Mouse (Mus musculus) left cerebral cortex, adult 9 months (tissue): ENCODE measurements around the gene Gpr27.

Experiments used
- DNase-seq, 2 experiments: peaks; one replicate each; pipeline ENCODE4 v3.0.0; 2022; ENCODE audit warnings: low spot score in 2 of 2

Gpr27 gene

DNA sequence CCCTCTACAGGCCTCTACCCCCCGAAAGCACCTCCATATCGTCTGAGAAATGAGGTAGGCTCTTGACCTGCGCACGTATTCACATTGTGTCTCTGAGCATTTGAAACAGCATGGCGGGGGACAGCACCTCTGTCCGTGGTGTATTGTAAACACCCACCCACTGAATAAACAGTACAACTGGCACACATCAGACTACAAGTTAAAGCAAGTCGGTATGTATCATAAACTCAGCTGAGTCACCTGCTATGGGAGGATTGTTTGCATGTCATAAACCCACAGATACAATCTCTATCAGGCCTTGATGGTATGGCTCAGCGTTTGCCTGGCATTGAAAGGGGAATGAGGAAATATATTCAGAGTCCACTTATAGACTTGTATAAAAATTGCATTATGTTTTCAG is 15.2 kb upstream of the Gpr27 start:
- DNase-seq = no peak

DNA sequence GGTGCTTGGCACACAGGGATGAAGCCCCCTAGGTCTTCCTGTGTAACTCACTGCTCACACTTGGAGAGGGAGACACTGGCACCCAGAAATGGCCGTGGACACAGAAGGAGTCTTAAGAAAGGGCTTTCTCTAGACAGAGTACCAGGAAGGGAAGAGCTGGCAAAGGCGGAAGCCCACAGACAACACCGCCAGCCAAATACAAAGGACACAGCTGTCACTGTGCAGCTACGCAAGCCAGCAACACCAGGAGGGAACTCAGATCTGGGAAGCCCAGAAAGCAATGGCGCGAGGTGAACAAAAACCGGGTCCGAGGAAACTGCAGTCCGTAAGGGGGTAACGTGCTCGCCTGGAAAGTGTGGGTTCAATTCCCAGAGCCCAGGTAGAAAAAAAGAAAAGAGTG is 14.4 kb upstream of the Gpr27 start:
- DNase-seq = no peak

DNA sequence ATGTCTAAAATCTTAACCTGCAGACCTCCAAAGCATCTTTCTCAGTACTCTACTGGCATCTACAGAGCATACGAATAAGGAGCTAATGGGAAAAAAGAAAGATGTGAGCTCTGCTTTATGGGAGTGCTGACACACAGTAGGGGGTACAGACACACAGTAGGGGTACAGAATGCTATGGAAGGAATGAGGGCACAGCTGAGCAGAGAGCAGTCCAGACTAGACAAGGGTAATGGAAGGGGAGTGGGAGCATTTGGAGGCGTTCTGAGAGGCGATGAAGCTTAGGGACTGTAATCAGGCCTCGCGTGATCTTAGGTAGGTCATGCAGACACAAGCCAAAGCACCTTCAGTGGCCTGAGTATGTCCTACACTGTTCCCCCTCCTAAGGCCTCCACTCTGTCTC is 8.5 kb upstream of the Gpr27 start:
- no peak for DNase-seq

DNA sequence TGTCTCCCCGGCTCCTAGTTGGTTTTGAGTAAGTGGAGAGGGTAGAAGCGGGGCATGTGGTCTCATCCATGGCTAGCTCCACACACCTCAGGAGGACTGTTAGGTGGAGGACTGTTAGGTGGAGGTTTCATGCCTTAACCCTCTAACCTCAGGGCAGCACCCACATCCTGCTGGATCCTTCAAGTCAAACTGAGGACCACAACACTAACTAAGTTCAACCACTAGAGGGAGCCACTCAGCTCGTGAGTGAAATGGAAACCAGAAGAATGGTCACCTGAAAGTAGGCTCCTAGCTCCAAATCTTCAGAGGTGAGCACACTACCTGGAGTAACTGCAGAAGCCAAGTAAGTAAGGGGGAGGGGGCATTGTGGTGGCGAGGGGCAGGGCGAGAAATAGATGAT is 7.6 kb upstream of the Gpr27 start:
- no peak for DNase-seq

DNA sequence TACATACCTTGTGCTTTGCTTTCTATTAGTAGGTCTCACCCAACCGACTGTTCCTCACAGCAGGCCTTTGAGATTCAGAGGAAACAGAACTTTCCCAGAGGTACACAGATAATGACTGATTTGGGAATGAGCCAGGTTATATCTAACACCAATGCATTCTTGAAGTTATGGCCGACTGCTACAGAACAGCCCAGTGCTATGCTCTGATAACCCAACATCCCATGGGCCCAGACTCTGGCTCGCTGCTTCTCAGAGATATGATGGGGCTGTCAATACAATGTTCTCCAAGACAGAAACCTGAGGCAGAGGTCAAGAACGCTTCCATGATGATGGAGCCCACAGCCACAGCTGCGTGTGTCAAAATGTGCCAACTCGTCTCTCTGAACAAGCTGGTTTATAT is 4.0 kb upstream of the Gpr27 start:
- no peak for DNase-seq

DNA sequence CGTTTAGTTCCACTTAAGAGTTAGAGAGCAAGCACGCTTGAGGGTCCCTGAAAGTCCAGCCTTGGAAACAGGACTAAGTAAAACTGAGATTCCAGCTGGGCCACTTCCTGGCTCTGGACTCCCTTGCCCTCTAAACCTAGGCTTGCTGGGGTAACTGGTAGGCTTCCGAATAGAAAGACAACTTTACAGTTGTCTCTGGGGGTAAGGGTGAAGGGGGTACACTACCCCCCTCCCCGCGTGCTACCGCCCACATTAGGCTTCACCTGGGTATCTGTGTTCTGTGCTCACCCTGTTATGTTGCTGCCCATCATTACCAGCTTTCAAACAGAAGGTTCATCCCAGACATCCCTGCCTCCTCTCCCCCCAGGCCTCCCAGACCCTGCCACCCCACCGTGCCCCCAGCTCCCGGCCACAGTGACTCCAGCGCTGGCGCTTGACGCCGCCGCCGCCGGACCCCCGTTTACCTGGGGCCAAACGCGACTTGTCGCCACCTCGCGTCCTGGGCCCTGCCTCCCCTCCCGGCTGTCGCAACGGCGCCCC is 743 bp upstream of the Gpr27 start:
- DNase-seq = no peak

DNA sequence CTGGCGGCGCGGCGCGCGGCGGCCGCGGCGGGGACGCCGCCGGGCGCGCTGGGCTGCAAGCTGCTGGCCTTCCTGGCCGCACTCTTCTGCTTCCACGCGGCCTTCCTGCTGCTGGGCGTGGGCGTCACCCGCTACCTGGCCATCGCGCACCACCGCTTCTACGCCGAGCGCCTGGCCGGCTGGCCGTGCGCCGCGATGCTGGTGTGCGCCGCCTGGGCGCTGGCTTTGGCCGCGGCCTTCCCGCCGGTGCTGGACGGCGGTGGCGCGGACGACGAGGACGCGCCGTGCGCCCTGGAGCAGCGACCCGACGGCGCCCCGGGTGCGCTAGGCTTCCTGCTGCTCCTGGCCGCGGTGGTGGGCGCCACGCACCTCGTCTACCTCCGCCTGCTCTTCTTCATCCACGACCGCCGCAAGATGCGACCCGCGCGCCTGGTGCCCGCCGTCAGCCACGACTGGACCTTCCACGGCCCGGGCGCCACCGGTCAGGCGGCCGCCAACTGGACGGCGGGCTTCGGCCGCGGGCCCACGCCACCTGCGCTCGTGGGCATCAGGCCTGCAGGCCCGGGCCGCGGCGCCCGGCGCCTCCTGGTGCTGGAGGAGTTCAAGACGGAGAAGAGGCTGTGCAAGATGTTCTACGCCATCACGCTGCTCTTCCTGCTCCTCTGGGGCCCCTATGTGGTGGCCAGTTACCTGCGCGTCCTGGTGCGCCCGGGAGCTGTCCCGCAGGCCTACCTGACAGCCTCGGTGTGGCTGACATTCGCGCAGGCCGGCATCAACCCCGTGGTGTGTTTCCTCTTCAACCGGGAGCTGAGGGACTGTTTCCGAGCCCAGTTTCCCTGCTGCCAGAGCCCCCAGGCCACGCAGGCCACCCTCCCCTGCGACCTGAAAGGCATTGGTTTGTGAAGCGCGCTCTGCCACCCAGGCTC is 700 bp downstream of the Gpr27 start:
- peak in 1 of 2 experiments; percentile 19 for DNase-seq

DNA sequence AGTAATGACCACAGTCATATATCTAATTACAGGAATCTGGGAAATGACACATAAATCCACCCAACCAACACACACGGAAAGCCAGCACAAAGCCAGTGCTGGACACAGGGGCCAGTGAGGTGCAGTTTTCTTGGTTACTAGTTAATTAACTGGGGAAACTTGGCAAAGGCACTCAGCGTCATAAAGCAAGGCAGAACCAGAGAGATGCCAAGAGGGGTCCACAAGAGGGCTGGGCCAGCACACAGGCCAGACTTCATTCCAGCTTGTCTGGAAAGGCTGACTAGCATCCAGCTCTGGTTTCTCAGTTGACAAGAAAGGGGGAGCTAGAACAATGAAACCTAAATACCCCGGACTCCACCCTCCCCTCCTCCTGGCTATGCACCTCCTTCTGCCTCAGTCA is 8.0 kb downstream of the Gpr27 start:
- no peak for DNase-seq

DNA sequence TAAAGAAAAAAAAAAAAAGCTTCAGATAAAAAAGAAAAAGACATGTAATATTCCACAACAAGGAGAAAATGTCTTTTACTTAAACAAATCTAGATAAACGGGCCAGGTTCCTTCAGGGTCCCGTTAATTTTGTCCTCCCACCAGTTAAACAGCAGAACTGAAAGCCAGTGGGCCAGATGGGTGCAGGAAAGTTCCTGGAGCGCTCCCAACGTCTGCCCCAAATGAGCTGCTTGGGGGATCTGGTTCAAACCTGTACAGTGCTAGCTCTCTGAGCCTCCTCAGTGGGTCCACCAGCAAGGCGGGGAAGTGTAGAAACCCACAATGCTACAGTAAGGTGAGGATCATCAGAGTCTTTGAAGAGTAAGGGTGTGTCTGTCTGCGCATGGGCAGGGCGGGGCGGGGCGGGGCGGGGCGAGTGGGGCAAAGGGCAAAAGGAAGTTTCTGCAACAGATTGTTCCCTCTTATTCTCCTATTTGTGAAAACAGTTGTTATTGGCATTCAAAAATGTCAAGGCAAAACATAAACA is 19.2 kb downstream of the Gpr27 start:
- no peak for DNase-seq

DNA sequence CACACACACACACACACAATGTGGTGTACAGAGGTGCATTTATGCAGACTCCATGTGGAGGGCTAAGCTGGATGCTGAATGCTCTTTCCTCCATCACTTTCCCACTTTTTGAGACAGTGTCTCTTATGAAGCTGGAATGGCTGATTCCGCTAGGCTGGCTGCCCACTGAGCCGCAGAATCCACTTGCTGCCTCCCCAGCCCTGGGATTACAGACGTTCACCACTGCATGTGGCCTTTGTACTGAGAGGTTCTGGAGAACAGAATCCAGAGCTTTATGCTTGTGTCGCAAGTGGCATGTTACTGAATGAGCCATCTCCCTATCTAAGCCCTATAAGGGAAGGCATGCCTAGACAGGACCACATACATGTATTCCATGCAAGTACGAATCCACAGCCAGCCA is 20.8 kb downstream of the Gpr27 start:
- DNase-seq = no peak

DNA sequence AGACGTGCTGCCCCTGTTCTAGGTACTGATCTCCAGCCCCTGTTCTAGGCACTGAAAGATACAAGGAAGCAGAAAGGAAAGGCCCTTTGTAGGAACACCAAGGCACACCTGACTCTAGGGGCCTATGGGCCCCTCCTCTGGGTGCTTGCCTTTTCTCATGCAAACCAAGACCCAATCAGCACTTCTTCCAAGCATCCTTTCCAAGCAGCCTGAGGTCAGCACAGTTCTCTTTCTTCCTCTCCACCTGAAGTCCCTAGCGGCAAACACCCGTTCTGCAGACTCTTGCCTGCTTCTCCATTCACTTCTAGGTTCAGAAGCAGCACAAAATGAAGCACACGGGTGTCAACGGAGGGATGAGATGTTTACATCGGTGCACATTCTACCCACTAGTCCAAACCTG is 22.7 kb downstream of the Gpr27 start:
- no peak for DNase-seq

DNA sequence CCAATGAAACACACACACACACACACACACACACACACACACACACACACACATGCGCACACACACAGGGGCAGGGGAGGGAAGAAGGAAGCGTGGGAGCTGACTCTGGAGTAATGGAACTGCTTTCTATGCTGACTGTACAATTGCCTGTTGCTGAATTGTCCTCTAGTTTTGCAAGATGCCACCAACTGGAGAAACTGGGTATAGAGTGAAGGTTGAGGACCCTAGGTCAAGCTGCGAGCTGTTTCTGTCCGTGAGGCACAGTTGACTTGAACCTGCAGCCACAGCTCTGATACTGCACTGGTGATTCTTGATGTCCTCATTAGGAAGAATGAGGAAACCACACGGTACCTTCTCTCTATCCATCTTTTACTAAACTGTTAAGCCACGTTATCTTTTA is 23.4 kb downstream of the Gpr27 start:
- DNase-seq = no peak

DNA sequence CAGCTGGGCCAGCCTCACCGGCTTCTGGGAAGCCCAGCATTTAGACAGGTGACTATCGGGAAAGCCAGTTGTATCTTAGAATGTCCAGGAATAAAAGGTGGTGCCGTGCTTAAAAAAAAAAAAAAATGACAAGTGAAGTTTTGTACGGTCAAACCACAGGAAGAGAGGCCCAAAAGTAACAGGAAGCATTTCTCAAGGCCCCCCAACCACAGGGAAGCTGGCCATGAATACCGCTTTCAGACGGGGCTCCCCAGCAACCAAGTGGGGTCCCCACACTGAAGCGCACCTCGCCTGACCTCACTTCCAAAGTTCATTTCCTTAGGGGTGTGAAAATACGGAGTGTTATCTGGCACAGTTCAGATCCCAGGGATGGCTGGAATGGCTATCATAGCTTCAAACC is 28.6 kb downstream of the Gpr27 start:
- DNase-seq = no peak

DNA sequence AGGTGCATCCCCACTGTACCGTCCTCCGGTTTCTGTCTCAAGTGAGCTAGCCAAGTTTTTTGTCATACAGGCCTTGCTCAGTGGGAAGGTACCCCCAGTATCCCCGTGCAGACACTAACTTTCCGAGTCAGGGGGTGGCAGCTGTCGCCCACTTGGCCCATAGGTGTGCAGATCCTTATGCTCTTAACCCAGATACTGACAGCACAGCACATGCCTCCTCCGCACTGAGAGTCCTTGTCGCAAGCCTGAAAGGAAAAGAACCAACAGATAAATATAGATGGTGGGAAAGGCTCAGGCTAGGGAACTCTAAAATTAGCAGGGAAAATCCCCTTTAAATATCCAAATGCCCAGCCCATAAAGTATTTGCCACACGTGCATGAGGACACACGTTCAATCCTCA is 29.9 kb downstream of the Gpr27 start:
- DNase-seq = no peak

DNA sequence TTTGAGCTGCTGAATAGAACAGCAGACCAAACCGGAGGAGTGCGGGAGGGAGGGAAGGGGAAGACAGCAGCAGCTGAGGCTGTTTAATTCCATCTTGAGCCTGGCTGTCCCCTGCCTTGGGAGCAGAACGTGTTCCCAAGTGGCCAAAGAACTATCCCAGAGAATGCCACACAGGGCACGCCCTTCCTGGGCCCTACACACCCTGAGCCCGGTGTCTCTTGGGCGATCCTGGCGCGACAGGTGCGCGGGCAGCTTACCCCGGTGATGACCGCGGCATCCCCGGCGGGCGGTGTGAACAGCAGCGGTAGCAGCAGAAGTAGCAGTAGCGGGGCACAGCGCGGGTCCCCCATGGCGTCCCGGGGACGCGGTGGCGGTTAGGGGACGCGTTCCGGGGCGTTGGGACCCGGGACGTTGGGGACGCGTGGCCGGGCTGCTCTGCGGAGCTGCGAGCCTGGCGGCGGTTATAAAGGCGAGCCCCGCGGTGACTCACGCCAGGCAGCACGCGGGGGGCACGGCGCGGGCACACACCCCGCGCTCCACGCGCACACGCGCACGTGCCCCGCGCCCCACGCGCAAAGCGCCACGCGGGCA is 33.6 kb downstream of the Gpr27 start, which contains the start of gene Prok2:
Prok2 (minus strand) TSS at position 422 of the 591 bp plus-strand sequence.
- DNase-seq = no peak

DNA sequence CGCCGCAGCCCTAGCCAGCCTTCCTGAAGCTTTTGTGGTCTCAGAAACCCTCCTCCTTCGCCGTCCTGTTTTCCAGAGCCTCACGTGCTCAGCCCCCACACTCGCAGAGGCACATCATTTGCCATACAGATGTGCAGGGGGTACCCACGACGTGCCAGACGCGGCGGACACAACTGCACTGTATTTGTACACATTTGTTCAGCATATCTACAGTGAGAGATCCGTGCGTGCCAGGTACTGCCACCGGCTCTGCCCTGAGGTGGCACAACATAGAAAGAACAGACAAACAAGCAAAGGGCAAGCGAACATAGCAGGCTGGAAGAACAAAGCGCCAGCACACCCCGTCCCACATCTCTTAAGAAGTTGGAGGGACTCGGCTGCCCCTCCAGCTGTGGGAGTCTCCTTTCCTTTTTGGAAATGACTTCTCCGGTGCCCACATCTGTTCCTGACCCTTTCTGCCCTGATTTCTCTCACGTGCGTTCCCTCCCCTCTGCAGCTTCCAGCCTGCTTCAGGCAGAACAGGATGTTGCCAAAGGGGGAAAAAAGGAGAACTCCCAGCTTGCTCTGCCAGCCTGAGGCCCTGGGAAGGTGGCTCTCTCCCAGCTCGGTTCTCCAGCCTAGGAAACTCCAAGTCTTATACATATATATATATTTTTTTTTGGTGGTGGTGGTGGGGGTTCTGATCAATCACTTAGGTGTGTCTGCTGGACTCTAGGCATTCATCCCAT is 34.3 kb downstream of the Gpr27 start:
- DNase-seq = no peak

DNA sequence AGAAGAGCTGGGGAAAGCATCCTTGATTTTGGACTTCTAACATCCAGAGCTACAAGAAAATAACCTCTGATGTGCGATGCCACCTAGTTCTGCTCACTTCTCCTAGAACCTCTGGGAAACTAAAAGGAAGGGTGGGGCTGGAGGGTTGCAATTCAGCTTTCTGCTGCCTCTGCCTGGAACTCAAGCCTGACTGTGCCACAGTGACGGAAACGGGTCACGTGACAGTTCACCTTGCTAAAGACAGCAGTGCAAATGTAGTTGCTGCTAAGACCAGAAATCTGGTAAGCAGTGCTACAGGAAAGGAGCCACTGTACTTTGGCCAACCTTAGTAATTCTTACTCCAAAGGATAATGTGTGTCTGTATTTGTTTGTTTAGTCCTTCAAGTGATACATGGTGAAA is 37.4 kb downstream of the Gpr27 start:
- DNase-seq = no peak

DNA sequence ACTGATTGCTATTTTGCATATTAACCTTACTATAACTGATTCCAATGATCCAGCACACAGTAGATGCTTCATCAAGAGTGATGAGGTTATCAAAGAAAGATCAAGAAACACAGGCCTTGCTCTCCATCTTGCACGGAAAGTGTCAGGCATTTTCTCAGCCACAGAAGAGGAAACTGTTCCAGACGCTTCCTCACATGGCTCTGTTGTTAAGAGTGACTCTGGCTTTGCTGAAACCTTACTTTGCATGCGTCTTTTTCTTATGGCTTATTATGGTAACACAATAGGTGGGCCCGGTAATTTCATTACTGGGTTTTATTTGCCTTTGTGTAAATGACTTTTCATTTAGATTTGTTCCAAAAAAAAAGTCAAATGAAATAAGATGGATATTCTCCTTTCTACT is 39.4 kb downstream of the Gpr27 start:
- DNase-seq = no peak

DNA sequence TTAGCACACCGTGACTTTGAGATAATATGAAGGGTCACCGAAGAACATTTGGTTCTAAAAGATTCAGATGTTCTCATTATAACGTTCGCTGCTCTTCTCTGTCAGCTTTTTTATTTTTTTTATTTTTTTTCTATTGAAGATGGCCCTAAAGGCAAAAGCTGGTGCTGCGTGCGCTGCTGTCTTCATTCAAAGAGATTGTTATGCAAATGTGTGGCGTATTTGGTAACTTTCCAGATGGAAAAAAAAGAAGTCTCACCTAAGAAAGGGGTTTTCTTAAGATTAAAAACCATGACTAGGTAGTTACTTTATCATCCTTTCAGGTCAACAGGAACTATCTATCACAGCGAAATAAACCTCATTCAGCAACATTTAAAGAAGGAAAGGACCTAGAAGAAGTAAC is 40.2 kb downstream of the Gpr27 start:
- no peak for DNase-seq

DNA sequence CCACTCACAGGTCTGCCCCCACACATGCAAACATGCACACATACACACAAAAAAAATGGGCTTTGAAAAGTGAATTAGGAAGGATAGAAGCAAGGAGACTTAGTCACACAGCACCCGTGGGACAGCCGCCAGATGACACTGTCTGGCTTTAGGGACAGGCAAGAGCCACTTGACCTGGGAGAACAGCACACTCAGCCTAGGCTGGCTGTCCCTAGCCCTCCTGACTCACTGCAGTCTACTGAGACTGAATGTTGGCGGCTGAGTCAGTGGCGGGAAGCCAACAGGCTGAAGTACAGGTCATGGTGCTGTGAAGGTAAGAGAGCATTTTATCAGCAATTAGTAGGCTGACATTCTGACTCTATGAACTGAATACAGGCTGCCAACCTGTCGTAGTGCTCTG is 42.2 kb downstream of the Gpr27 start:
- DNase-seq = no peak

DNA sequence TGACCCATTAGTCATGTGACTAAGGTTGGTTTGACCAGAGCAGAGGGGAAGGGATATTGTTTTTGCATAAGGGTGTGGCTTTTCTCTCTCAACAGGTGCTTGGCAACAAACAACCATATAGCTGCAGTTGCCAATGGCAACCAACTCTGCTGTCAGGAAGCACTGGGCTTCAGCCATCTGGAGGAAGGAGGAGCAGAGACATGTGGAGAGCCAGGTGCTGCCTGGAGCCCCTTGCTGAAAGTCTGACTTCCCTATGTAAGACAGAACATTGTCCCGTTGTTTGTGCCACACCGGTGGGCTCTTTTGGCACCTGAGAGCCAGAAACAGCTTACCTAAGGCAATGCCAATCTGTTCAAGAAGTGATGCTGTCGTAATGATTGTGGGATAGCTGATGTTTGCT is 50.4 kb downstream of the Gpr27 start:
- DNase-seq = no peak
